Mouse (Mus musculus) thymus, adult 2 months (tissue): ENCODE results near the gene Gsn. TPM values are rescaled to one million over a fixed set of nuclear protein-coding genes. Genes with fewer than 3 reads are reported as not detected.

ENCODE experiments used
- DNase-seq: peaks from one replicate; pipeline ENCODE4 v3.0.0; 2021
- H3K27ac ChIP-seq: fragments of 200-500 bp; 2 replicates; pipeline ENCODE4 v1.5.1; 2012; ENCODE audit warnings: low read length, control low read depth; ENCODE audit not compliant: control insufficient read depth, insufficient read depth
- H3K27me3 ChIP-seq: fragments of 200-500 bp; 2 replicates; pipeline ENCODE4 v1.6.1; 2012; ENCODE audit warnings: mild to moderate bottlenecking, low read length, moderate library complexity, mixed read lengths; ENCODE audit not compliant: control insufficient read depth, insufficient read depth
- H3K36me3 ChIP-seq: fragments of 200-500 bp; 2 replicates; pipeline ENCODE4 v1.6.1; 2012; ENCODE audit warnings: mild to moderate bottlenecking, low read length, moderate library complexity; ENCODE audit not compliant: control insufficient read depth, insufficient read depth
- H3K4me1 ChIP-seq: fragments of 200-500 bp; replicated peaks from 2 replicates; pipeline ENCODE4 v1.6.1; 2012; ENCODE audit warnings: low read length; ENCODE audit not compliant: control insufficient read depth, insufficient read depth
- H3K4me3 ChIP-seq: fragments of 200-500 bp; 2 replicates; pipeline ENCODE4 v1.5.1; 2012; ENCODE audit warnings: mild to moderate bottlenecking, low read length, control low read depth, moderate library complexity; ENCODE audit not compliant: control insufficient read depth, insufficient read depth
- CTCF ChIP-seq: fragments of 200-500 bp; IDR thresholded peaks from 2 replicates; pipeline ENCODE4 v1.5.1; 2012; ENCODE audit warnings: mild to moderate bottlenecking, control low read depth, low read length, moderate library complexity, borderline replicate concordance; ENCODE audit not compliant: control insufficient read depth, poor library complexity, insufficient read depth; ENCODE audit errors: extremely low read depth
- POLR2A ChIP-seq: fragments of 200-500 bp; IDR thresholded peaks from 2 replicates; pipeline ENCODE4 v1.6.1; 2012; ENCODE audit warnings: mild to moderate bottlenecking, low read length, control low read depth, moderate library complexity; ENCODE audit not compliant: control insufficient read depth, poor library complexity, insufficient read depth; ENCODE audit errors: extremely low read depth
- whole genome bisulfite sequencing: fragments of 180-500 bp; shearing (Covaris S2); methylation state at CpG from one replicate; pipeline ENCODE4 v1.1.7; 2018; 5-methylcytosine and 5-hydroxymethylcytosine counted together
- polyA plus RNA-seq: library from polyadenylated mRNA; depleted of rRNA; stranded (reverse); fragments of >200 nt; gene quantifications from 2 replicates; pipeline ENCODE4 v1.2.3, GENCODE M21; 2012; rRNA removed

Gene Gsn
- polyA plus RNA-seq, 1 experiment: 535 TPM

DNA sequence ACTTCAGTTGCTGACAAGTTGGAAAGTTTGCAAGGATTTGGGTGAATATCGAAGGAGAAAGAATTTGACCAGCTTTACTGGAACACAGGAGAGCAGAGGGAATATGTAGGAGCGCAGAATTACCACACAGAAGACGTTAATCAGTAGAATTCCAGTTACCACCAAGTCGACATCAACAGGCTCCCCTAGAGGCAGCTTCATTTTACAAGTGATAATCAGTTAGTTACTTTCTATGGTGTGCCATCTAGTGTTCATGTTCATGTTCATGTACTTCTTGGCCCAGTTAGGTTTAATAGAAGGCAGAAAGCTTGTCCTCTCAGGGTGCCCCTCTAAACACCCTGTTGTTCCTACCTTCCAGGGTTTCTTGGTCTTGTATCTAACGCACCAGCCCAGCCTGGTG, 93.0 kb downstream of the Gsn start:
- no peak for DNase-seq

More for the DNA sequence above, 93.0 kb downstream of the Gsn start:
- H3K36me3 ChIP-seq: no peaks in the 10 kb centered on the region
- no peaks in the 10 kb centered on the region for H3K27me3 ChIP-seq
- no peak overlapping the region for H3K4me3 ChIP-seq
- no peak overlapping the region for H3K27ac ChIP-seq
- 36% methylated on average over 5 of the region's 5 CpGs for WGBS
- no peaks in the 10 kb centered on the region for H3K4me1 ChIP-seq
- no peak for TF ChIP-seq POLR2A
- no peak for TF ChIP-seq CTCF

Other genes starting within 250 kb of the Gsn start
- 0.15 and 0.26 TPM in 2 replicates for gene Hc, start 194.9 kb upstream of the Gsn start, polyA plus RNA-seq
- 0.39 and 0.62 TPM in 2 replicates for gene AI182371, start 154.8 kb upstream of the Gsn start, polyA plus RNA-seq
- 37.5 and 45.2 TPM in 2 replicates for gene Cntrl, start 146.9 kb upstream of the Gsn start, polyA plus RNA-seq
- gene Rab14, start 55.3 kb upstream of the Gsn start, polyA plus RNA-seq: 84.2 and 136 TPM in 2 replicates
- gene Stom, start 80.6 kb downstream of the Gsn start, polyA plus RNA-seq: 18.8 and 19.4 TPM in 2 replicates
- gene 4930568D16Rik, start 111.3 kb downstream of the Gsn start, polyA plus RNA-seq: not detected in 2 replicates
- not detected in 2 replicates for gene 4930402F06Rik, start 140.8 kb downstream of the Gsn start, polyA plus RNA-seq
- gene Ggta1, start 206.9 kb downstream of the Gsn start, polyA plus RNA-seq: 22.4 and 33.0 TPM in 2 replicates